Mouse (Mus musculus) macrophage (primary cell): ENCODE measurements around the gene Stk24. TPM values are rescaled to one million over a fixed set of nuclear protein-coding genes. Genes with fewer than 3 reads are reported as not detected.
"Not testable (repeated sequence)": the region's sequence is repeated elsewhere in the genome, so short reads cannot be mapped to it uniquely, and the experiment has no call there.

Experiments used
- H3K27ac ChIP-seq: fragments of 350-480 bp; formaldehyde crosslinking; 2 replicates; pipeline ENCODE4 v1.9.0; 2021
- H3K36me3 ChIP-seq: fragments of 350-480 bp; formaldehyde crosslinking; 2 replicates; pipeline ENCODE4 v1.9.0; 2021; ENCODE audit errors: inconsistent target
- H3K4me3 ChIP-seq: fragments of 350-480 bp; formaldehyde crosslinking; 2 replicates; pipeline ENCODE4 v1.9.0; 2021; ENCODE audit errors: inconsistent target
- H3K79me2 ChIP-seq: fragments of 350-480 bp; formaldehyde crosslinking; 2 replicates; pipeline ENCODE4 v1.9.0; 2021; ENCODE audit errors: inconsistent target
- WGBS: methylation state at CpG from one replicate; pipeline ENCODE4 v1.1.7; 2026; ENCODE audit warnings: inconsistent platforms; ENCODE audit not compliant: missing documents; 5-methylcytosine and 5-hydroxymethylcytosine counted together
- polyA plus RNA-seq: library from polyadenylated mRNA; stranded (reverse); fragments of 250-400 nt; gene quantifications from 3 replicates; pipeline ENCODE4 v1.2.4, GENCODE M21; 2018; ENCODE audit warnings: inconsistent platforms
- total RNA-seq, 78 experiments: library from RNA; depleted of rRNA; stranded (reverse); fragments of 250-400 nt; gene quantifications; 1 replicate in 9 of 78; 2 replicates in 24 of 78; 3 replicates in 43 of 78; 4 replicates in 2 of 78; pipeline ENCODE4 v1.2.4; 2018; ENCODE audit warnings: inconsistent platforms in 56 of 78

The Stk24 gene
- total RNA-seq (2018; cell fraction: chromatin; rRNA removed): 100 to 1,000 TPM in 1 of 26 experiments, 10 to 100 TPM in 25; 41.8 to 107 (median 67.7) TPM
- total RNA-seq (2018; cell fraction: cytosol; rRNA removed): 10 to 100 TPM; 48.2 to 77.8 (median 57.2) TPM
- total RNA-seq (2018; cell fraction: nucleus; rRNA removed): 10 to 100 TPM; 35.1 to 89.9 (median 60.8) TPM
- 56.6 to 88.8 TPM (median 62.9 TPM) in 3 replicates for polyA plus RNA-seq

DNA sequence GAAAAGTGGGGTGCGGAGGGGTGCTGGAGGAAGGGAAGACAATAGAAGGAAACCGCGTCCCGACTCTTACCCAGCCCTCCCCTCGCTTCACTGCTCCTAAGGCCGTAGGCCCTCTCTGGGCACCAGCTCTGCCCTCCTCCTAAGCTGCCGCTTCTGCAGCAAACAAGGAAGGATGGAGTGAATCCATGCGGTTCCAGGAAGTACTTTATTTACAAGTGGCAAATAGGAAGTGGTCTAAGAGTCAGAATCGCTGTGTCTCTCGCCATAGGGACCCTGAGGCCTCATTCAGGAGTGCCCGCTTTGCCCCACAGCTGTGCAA lies at the start of gene Stk24:
Stk24 (minus strand) TSS at position 185 of the 319 bp plus-strand sequence.
- 6% methylated on average over 11 of the region's 11 CpGs for WGBS
- Histone ChIP-seq H3K27ac (peak within 1 kb of the TSS; percentile 92), H3K4me3 (peak within 1 kb of the TSS; percentile 62), H3K36me3 (no peaks in the 10 kb centered on the region), H3K79me2 (peaks cover 38% of the 10 kb centered on the region)

DNA sequence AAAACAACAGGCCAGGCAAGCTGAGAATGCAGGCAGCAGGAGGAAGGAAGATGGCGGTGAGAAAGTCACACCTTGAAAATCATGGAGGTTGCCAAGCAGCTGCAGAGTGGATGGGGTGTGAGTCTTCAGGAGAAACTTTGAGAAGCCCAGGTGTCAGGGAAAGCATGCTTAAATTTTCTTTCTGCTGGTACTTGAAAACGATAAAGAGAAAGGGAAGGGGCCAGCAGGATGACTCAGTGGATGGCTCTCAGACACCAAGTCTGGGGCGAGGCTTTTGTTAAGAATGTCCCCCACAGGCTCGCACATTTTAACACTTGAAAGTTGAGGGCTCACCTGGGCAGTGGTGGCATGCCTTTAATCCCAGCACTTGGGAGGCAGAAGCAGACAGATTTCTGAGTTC lies 48.3 kb upstream of the Stk24 start:
- WGBS: 86% methylated on average over 4 of the region's 4 CpGs
- Histone ChIP-seq H3K27ac (no peak overlapping the region), H3K36me3 (no peaks in the 10 kb centered on the region), H3K79me2 (no peaks in the 10 kb centered on the region), H3K4me3 (no peak overlapping the region)

DNA sequence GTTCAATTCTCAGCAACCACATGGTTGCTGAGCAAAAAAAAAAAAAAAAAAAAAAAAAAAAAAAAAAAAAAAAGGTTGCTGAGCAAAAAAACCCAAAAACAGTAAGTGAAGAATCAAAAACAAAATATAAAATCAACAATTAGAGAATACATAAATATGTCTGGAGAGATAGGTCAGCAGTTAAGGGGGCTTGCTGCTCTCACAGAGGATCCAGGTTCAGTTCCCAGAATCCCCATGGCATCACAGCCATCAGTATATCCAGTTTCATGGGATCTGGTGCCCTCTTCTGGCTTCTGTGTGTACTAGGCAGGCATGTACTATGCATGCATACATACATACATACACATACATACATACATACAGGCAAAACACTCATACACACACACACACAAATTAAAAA lies 46.9 kb upstream of the Stk24 start:
- Histone ChIP-seq H3K36me3 (no peaks in the 10 kb centered on the region), H3K4me3 (no peak overlapping the region), H3K79me2 (no peaks in the 10 kb centered on the region), H3K27ac (no peak overlapping the region)

DNA sequence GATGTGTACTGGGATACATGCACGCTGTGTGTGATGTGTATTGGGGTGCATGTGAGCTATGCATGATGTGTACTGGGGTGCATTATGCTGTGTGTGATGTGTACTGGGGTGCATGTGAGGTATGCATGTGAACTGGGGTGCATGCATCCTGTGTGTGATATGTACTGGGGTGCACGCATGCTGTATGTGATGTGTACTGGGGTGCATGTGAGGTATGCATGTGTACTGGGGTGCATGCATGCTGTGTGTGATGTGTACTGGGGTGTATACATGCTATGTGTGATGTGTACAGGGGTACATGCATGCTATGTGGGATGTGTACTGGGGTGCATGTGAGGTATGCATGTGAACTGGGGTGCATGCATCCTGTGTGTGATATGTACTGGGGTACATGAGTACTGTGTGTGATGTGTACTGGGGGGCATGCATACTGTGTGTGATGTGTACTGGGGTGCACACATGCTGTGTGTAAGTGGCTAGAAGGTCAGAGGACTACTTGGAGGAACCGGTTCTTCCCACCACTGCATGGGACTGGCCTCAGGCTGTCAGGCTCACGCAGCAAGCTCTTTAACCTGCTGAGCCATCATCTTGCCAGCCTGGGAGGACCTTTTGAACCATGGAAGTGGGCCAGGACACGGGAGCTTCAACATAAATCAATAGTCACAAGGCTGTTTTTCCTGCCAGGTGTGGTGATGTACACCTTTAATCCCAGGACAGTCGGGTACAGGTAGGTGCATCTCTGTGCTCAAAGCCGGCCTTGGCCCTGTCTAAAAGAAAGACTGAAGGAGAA lies 45.4 kb upstream of the Stk24 start:
- Histone ChIP-seq H3K27ac (no peak overlapping the region), H3K4me3 (no peak overlapping the region), H3K79me2 (no peaks in the 10 kb centered on the region), H3K36me3 (no peaks in the 10 kb centered on the region)
- WGBS: 92% methylated on average over 7 of the region's 7 CpGs

DNA sequence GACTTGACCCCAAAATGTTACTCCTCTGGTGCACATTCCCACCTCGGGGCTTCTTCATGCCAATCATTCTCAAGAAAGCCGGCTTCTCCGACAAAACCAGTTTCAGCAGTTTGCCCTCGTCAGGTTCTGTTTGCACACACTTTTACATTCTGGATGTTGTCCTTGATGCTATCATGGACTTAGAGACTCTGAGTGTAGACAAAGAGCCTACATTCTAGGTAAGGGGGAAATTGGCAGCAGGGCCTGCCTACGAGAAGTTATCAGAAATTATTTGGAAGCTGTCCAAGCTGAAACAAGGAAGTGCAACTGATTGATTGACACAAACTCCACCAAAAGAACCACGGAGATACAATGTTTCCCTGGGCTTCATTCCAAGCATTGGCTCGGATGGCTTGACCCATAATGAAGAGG lies 43.5 kb upstream of the Stk24 start:
- 9% methylated on average over 7 of the region's 7 CpGs for WGBS
- Histone ChIP-seq H3K79me2 (no peaks in the 10 kb centered on the region), H3K4me3 (no peak overlapping the region), H3K27ac (peak overlapping the region; percentile 43), H3K36me3 (no peaks in the 10 kb centered on the region)

DNA sequence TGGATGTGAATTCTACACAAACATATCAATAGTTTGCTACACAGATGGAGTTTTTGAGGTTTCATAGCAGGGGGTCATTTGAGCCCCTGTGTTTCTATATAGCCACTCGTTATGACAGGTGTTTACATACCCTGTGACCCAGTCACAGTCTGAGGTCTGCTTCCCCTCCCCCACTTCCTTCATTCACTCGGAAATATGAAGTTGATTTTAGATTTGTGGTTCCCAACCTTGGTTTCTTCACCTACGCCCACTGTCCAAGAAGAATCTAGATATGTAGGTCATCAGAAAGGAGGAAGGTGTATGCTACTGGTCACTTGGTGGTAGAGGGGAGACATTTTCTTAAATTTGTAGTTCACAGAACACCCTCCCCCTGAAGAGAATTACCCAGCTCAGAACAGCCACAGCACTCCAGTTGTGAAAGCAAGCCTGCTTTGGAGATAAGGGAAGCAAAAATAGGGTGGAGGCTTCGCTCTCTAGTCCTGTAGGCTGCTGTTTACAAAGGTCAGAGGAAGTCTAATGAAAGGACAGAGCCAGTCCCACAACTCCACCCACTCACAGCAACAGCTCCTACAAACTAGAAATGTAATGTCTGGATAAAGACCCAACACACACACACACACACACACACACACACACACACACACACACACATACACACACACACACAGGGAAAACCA lies 43.0 kb upstream of the Stk24 start:
- WGBS: 3% methylated on average over 4 of the region's 4 CpGs
- H3K4me3 ChIP-seq: no peak overlapping the region
- peak overlapping the region; percentile 43 for H3K27ac ChIP-seq
- no peaks in the 10 kb centered on the region for H3K36me3 ChIP-seq
- H3K79me2 ChIP-seq: no peaks in the 10 kb centered on the region

DNA sequence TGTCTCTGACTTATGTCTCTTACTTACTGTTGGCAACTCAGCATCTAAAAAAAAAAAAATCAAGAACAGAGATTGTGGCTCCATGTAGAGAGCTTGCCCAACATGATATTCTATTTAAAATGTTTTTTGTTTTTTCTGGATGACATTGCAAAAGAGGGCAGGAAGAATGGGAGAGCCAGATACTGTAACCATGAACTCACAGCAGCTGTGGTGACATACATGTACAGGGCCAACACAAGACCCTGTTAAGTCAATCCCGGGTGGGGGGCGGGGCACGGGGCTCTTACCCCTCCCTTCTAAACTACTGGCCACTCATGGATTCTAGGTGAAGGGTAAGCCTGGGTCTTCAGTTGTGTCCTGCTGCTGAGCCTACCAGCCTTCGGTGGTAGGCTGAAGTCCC lies 42.2 kb upstream of the Stk24 start:
- Histone ChIP-seq H3K36me3 (no peaks in the 10 kb centered on the region), H3K4me3 (no peak overlapping the region), H3K79me2 (no peaks in the 10 kb centered on the region), H3K27ac (peak overlapping the region; percentile 43; the same call in 1 of the 2 replicates)
- 59% methylated on average over 4 of the region's 4 CpGs for WGBS

DNA sequence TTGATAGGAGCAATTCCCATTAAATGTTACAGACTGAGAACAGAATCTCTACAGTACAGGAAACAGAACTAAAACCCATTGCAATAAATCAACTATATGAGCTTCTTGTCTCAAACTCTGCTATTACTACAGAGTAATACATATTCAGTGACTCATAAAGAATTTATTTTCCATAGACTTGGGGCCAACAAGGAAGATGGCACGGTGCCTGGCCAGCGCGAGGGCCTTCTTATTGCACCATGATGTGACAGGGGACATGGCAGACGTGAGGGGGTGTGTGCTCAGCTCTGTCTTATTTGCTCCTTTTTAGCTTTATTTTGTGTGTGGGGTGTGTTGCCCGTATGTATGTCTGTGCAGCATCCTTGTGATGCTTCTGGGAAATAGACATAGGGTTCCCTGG lies 37.8 kb upstream of the Stk24 start:
- no peaks in the 10 kb centered on the region for H3K36me3 ChIP-seq
- no peaks in the 10 kb centered on the region for H3K79me2 ChIP-seq
- 82% methylated on average over 5 of the region's 5 CpGs for WGBS
- no peak overlapping the region for H3K27ac ChIP-seq
- no peak overlapping the region for H3K4me3 ChIP-seq

DNA sequence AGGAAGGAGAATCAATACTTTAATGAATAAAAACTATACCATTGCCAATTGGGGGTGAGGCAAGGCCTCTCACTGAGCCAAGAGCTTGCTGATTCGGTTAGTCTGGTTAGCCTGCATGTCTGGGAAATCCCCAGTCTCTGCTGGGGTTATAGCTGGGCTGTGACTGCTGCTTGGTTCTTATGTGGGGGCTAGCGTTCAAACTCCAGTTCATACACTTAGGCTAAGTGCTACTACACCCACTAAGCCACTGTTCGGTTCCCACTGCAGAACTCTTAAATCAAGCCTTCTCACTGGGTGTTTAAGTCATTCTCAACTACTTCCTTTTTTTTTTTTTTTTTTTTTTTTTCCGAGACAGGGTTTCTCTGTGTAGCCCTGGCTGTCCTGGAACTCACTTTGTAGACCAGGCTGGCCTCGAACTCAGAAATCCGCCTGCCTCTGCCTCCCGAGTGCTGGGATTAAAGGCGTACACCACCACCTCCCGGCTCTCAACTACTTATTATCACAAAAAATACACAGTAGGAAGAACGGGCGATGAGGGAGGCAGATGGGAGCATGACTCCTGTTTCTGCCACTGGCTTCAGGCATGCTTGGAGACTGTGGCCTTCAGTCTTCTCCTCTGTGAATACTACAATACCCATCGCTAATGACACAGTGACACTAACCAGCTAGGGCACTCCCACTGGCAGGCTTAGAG lies 37.0 kb upstream of the Stk24 start:
- no peak overlapping the region for H3K4me3 ChIP-seq
- WGBS: 65% methylated on average over 7 of the region's 12 CpGs
- no peaks in the 10 kb centered on the region for H3K79me2 ChIP-seq
- H3K27ac ChIP-seq: no peak overlapping the region
- H3K36me3 ChIP-seq: no peaks in the 10 kb centered on the region

DNA sequence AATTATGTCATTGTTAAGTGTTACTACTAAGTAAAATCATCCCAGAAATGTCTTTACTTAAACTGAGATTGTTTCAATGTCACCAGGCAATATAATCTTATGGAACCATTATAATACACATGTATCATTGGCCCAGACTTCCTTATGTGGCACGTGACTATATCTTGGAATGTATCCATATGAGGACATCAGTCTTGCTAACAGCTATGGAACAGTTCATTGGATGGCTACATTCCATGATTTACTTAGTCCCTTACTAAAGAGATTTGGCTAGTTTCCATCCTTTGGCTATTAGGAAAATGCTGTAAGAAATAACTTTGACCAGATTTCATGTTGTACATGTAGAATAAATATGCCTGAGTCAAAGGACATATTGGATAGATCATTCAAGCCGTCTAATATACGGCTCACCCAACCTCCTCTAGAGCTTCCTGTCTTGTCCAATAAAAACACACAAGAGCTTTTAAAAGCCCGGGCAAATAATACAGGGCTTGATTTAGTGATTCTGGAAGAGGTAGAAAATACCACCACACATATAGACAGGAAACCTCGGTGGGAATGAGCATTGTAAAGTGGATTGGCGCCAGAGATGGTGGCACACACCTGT lies 34.9 kb upstream of the Stk24 start:
- Histone ChIP-seq H3K4me3 (no peak overlapping the region), H3K27ac (no peak overlapping the region), H3K36me3 (no peaks in the 10 kb centered on the region), H3K79me2 (no peaks in the 10 kb centered on the region)
- WGBS: 81% methylated on average over 6 of the region's 6 CpGs

DNA sequence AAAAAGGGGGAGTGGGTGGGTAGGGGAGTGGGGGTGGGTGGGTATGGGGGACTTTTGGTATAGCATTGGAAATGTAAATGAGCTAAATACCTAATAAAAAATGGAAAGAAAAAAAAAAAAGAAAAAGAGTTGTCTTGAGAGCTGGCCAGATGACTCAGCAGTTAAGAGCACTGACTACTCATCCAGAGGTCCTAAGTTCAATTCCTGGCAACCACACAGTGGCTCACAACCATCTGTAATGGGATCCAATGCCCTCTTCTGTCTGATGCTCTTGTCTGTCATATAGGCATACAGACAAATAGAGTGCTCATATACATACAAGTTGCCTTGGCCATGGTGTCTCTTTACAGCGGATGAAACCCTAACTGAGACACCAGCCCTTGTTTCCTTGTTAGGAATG lies 33.9 kb upstream of the Stk24 start:
- 94% methylated on average over 1 of the region's 1 CpGs for WGBS
- not testable (repeated sequence) for H3K79me2 ChIP-seq, H3K27ac ChIP-seq, H3K36me3 ChIP-seq, H3K4me3 ChIP-seq

DNA sequence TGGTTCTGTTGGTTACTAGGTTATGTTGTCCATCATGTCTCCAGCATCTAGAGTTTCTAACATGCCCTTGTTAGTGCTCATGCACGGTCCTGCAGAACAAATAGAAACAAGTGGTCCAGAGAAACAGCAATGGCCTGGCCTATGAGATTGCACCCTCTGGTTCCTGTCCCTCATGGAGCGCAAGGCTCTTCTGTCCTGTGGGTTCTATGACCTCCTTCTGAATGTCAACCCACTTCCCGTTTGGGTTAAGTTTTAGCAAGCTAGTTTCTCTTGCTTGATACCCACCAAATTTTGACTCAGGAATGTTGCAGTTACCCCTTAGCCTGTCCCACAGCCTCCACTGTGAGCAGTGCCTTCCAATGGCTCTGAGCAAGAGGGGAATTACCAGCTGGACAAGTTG lies 29.1 kb upstream of the Stk24 start:
- Histone ChIP-seq H3K4me3 (no peak overlapping the region), H3K27ac (no peak overlapping the region), H3K79me2 (no peaks in the 10 kb centered on the region), H3K36me3 (no peaks in the 10 kb centered on the region)
- WGBS: 47% methylated on average over 3 of the region's 3 CpGs

DNA sequence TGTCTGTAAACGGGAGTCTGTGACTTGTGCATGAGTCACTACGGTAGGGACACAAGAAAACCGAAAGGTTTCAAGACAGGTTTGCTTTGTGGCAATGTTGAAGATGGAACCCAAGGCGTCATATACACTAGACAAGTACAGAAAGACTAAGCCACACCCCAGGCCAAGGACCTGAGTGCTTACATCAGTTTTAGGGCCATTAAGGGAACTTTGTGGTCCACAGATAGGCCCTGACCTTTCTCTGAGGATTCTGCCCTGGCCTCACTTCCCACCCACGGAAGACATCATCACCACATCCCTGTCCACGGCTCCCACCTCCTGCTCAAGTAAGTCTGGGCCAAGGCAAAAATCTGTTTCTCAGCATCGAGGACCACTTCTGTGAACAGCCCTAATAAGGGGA lies 27.1 kb upstream of the Stk24 start:
- Histone ChIP-seq H3K36me3 (no peaks in the 10 kb centered on the region), H3K79me2 (no peaks in the 10 kb centered on the region), H3K4me3 (no peak overlapping the region), H3K27ac (no peak overlapping the region)
- WGBS: 93% methylated on average over 7 of the region's 7 CpGs

DNA sequence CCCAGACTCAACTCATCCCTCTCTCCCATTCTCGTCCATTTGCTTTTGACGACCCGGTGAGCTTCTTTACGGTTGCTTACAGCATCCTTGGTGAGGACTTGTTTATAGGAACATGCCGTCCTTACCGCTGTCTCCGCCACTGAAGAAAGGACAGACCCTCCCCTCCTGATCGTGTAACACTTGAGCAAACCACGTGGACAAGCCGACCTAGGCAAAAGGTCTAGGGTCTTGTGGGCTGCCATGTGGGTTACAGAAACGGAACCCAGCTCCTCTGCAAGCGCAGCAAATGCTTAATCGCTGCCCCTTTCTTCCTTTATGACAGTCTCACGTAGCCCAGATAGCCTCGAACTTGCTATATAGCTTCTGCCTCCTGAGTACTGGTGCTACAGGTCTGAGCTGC lies 25.7 kb upstream of the Stk24 start:
- Histone ChIP-seq H3K79me2 (no peaks in the 10 kb centered on the region), H3K36me3 (no peaks in the 10 kb centered on the region), H3K4me3 (no peak overlapping the region), H3K27ac (no peak overlapping the region)
- 49% methylated on average over 14 of the region's 15 CpGs for WGBS
